Mouse (Mus musculus) left cerebral cortex, adult 2 months (tissue): ENCODE data around the gene Rab42. TPM values are rescaled to one million over a fixed set of nuclear protein-coding genes. Genes with fewer than 3 reads are reported as not detected.

Source experiments
- DNase-seq, 2 experiments: peaks; one replicate each; pipeline ENCODE4 v3.0.0; 2021 to 2022; ENCODE audit warnings: low spot score in 2 of 2, mixed read lengths in 1 of 2; ENCODE audit errors: extremely low spot score in 1 of 2
- H3K27ac ChIP-seq: fragments of 200-600 bp; 2 replicates; pipeline ENCODE4 v1.8.1; 2022
- H3K4me3 ChIP-seq: fragments of 200-600 bp; 2 replicates; pipeline ENCODE4 v1.8.1; 2022
- CTCF ChIP-seq: fragments of 200-600 bp; IDR thresholded peaks from 2 replicates; pipeline ENCODE4 v1.8.1; 2022; ENCODE audit warnings: antibody characterized with exemption, mild to moderate bottlenecking, moderate library complexity
- intact Hi-C: fragments of 180-260 bp; cut with DNase I; formaldehyde crosslinking; loops from one replicate; pipeline ENCODE4 v1.15.1; 2025
- total RNA-seq, 2 experiments: library from RNA; stranded (reverse); gene quantifications; 2 replicates each; pipeline ENCODE4 v1.2.3; 2021

The Rab42 gene
- total RNA-seq, 2 experiments from 2014 or later = 1.6 to 2.6 TPM

GRCm38 (mm10) chr4:132344403-132345134, 41.4 kb upstream of the Rab42 start:
- peak in 1 of 2 experiments; percentile 15 for DNase-seq
- Histone ChIP-seq H3K27ac (no peak overlapping the region), H3K4me3 (peak overlapping the region; percentile 69)
- TF ChIP-seq CTCF = no peak
- intact Hi-C loops = loop anchor here (5.0 to 10.0 kb wide), 2 partner anchors 52 to 250 kb away; no protein-coding TSS in a partner anchor

- Histone ChIP-seq H3K27ac (no peak overlapping the region), H3K4me3 (no peak overlapping the region)
- no peak for DNase-seq
- intact Hi-C loops = loop anchor here (10.0 kb wide), 1 partner anchor 247 kb away; no protein-coding TSS in a partner anchor
- no peak for TF ChIP-seq CTCF
Observed at GRCm38 (mm10) chr4:132341451-132341850, 38.3 kb upstream of the Rab42 start.

- Histone ChIP-seq H3K27ac (no peak overlapping the region), H3K4me3 (no peak overlapping the region)
- intact Hi-C loops = no loop called here
- DNase-seq = peak in 1 of 2 experiments; percentile 24
- no peak for TF ChIP-seq CTCF
Observed at GRCm38 (mm10) chr4:132338943-132339342, 35.8 kb upstream of the Rab42 start.

GRCm38 (mm10) chr4:132332880-132333279, 29.7 kb upstream of the Rab42 start:
- no peak for DNase-seq
- intact Hi-C loops = no loop called here
- H3K27ac ChIP-seq = no peak overlapping the region
- no peak for TF ChIP-seq CTCF
- no peak overlapping the region for H3K4me3 ChIP-seq

GRCm38 (mm10) chr4:132331960-132332359, 28.8 kb upstream of the Rab42 start:
- no peak for DNase-seq
- intact Hi-C loops = no loop called here
- no peak overlapping the region for H3K27ac ChIP-seq
- H3K4me3 ChIP-seq = no peak overlapping the region
- TF ChIP-seq CTCF = no peak

- DNase-seq = no peak
- intact Hi-C loops = loop anchor here (2.0 kb wide), 1 partner anchor 21 kb away; no protein-coding TSS in a partner anchor
- Histone ChIP-seq H3K27ac (peak overlapping the region; percentile 84), H3K4me3 (peak overlapping the region; percentile 82)
- no peak for TF ChIP-seq CTCF
Observed at GRCm38 (mm10) chr4:132329835-132330354, 26.7 kb upstream of the Rab42 start.

- intact Hi-C loops = loop anchor here (2.0 kb wide), 1 partner anchor 20 kb away; no protein-coding TSS in a partner anchor
- peak within 1 kb of the TSS; percentile 82 for H3K4me3 ChIP-seq
- DNase-seq = peak; percentile 84 to 86
- TF ChIP-seq CTCF = peak; percentile 18
- peak within 1 kb of the TSS; percentile 84 for H3K27ac ChIP-seq
Observed at GRCm38 (mm10) chr4:132329115-132329834, 26.1 kb upstream of the Rab42 start, which contains the start of gene Trnau1ap. Gene Trnau1ap, minus strand, starts transcription at chr4:132329538.

- no peak for TF ChIP-seq CTCF
- intact Hi-C loops = loop anchor here (2.0 kb wide), 1 partner anchor 20 kb away; no protein-coding TSS in a partner anchor
- H3K27ac ChIP-seq = no peak overlapping the region; the same call in 1 of the 2 replicates
- no peak for DNase-seq
- peak overlapping the region; percentile 82 for H3K4me3 ChIP-seq
Observed at GRCm38 (mm10) chr4:132328391-132328982, 25.3 kb upstream of the Rab42 start.

GRCm38 (mm10) chr4:132326481-132326880, 23.3 kb upstream of the Rab42 start:
- no peak for DNase-seq
- H3K4me3 ChIP-seq = no peak overlapping the region
- intact Hi-C loops = no loop called here
- no peak overlapping the region for H3K27ac ChIP-seq
- no peak for TF ChIP-seq CTCF

GRCm38 (mm10) chr4:132315711-132316110, 12.5 kb upstream of the Rab42 start:
- no peak overlapping the region for H3K27ac ChIP-seq
- intact Hi-C loops = no loop called here
- TF ChIP-seq CTCF = no peak
- no peak for DNase-seq
- H3K4me3 ChIP-seq = no peak overlapping the region

GRCm38 (mm10) chr4:132312627-132313026, 9.4 kb upstream of the Rab42 start:
- no peak for TF ChIP-seq CTCF

More at GRCm38 (mm10) chr4:132312627-132313026, 9.4 kb upstream of the Rab42 start:
- Histone ChIP-seq H3K27ac (no peak overlapping the region), H3K4me3 (no peak overlapping the region)
- intact Hi-C loops = no loop called here
- DNase-seq = no peak
